Mouse (Mus musculus): ENCODE measurements around the gene Mrvi1. TPM values are rescaled to one million over a fixed set of nuclear protein-coding genes. Genes with fewer than 3 reads are reported as not detected.

Gene Mrvi1
- total and polyA plus RNA-seq, 3 experiments = 0.11 TPM; not detected in 2

DNA sequence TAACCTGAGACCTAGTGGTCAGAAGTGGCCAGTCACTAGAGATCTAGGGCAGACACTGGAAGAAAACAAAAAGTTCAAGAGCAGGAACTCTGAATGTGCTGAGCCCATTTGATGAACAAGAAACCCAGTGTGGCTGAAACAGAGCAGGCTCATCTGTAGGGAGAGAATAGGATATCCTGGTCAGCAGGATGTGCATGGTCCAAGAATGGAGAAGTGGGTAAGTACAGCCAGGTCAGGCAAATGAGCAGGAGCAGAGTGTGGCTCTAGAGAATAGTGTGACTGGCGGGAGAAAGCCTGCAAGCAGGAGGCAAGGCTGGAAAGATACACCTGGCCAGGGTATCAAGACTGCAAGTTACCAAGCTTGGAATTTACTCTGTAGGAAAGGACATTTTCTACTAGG lies 126.7 kb downstream of the Mrvi1 start:
- no peak overlapping the region for H3K27ac ChIP-seq (ENCODE audit: insufficient read depth, low read depth)
- dilution Hi-C loops (cut with MboI; ENCODE audit: extremely low pct_ligation_motif_present, extremely low pct_unique_long_range_greater_than_20kb, low sequenced_read_pairs) = no loop called here

DNA sequence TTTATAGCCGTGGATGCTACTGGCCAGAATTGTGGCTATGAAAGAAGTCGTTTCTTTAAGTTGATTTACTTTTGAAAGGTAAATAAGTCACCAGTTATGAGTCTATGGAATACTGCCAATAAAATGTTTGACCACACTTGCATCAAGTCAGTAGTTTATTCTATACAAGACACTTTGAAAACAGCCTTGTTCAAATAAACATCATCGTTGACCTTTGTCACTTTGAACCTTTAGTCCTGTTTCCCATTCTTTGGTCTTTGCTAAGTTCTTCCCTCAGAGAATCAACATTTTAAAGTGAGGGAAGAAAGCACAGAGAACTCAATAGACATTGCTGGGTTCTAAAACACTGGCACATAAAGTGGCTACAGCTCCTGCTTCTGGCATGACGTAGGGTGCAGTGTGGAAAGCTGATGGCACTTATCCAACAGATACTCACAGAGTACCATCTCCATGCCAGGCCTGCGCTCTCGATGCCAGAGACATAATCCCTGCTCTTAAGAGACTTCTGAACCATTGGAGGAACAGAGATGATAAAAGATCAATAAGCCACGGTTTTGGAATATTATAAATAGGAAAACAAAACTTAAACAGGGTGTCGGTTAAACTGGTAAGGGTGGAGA lies 127.2 kb downstream of the Mrvi1 start:
- dilution Hi-C loops (cut with MboI; ENCODE audit: extremely low pct_ligation_motif_present, extremely low pct_unique_long_range_greater_than_20kb, low sequenced_read_pairs) = no loop called here
- no peak for DNase-seq (ENCODE audit: extremely low read depth)

More for the DNA sequence above, 126.7 kb downstream of the Mrvi1 start:
- no peak overlapping the region for H3K4me2 ChIP-seq (ENCODE audit: insufficient read depth, low read depth, poor library complexity, severe bottlenecking)
- no peak for DNase-seq (ENCODE audit: extremely low read depth)
- TF ChIP-seq USF1 (IDR thresholded peaks at IDR 0.05; ENCODE audit: low read depth, low read length) (no peak), MAZ (IDR thresholded peaks at IDR 0.05; ENCODE audit: low read depth, low read length) (no peak), ZNF384 (IDR thresholded peaks at IDR 0.05; ENCODE audit: low read depth, low read length) (no peak), ZC3H11A (IDR thresholded peaks at IDR 0.05; ENCODE audit: low read depth, low read length) (no peak), HCFC1 (IDR thresholded peaks at IDR 0.05; ENCODE audit: low read depth, low read length) (no peak), POLR2A (IDR thresholded peaks at IDR 0.05; ENCODE audit: low read depth, low read length) (no peak), RAD21 (IDR thresholded peaks at IDR 0.05; ENCODE audit: low read depth, low read length) (no peak), CHD2 (IDR thresholded peaks at IDR 0.05; ENCODE audit: low read length) (no peak), PAX5 (IDR thresholded peaks at IDR 0.05; ENCODE audit: low read length) (no peak), SIN3A (IDR thresholded peaks at IDR 0.05; ENCODE audit: low read length) (no peak), TCF12 (IDR thresholded peaks at IDR 0.05; ENCODE audit: low read depth, low read length) (no peak), GABPA (IDR thresholded peaks at IDR 0.05; ENCODE audit: insufficient replicate concordance, low read depth, low read length) (no peak), TBP (conservative IDR thresholded peaks at IDR 0.05; ENCODE audit: low read depth, low read length) (no peak), CTCF (conservative IDR thresholded peaks at IDR 0.05 in 1 of 2, IDR thresholded peaks at IDR 0.05 in 1 of 2; ENCODE audit: low read depth in 2 of 2, low read length in 2 of 2) (no peak), RCOR1 (conservative IDR thresholded peaks at IDR 0.05; ENCODE audit: low read depth, low read length) (no peak)
- peaks cover 0 to 4% of the 10 kb centered on the region in 2 experiments; a peak in 1 of 4 replicates for H3K4me1 ChIP-seq (ENCODE audit: control insufficient read depth in 1 of 2, insufficient read depth in 2 of 2)
- H3K27me3 ChIP-seq (replicated peaks) = no peaks in the 10 kb centered on the region
- no peak overlapping the region for H3K9ac ChIP-seq (ENCODE audit: insufficient read depth, low read depth)
- no peak overlapping the region for H3K4me3 ChIP-seq (replicated peaks in 1 of 3; ENCODE audit: low read depth in 2 of 3, low read length in 2 of 3, poor library complexity in 1 of 3)
- no peaks in the 10 kb centered on the region for H3K79me2 ChIP-seq (replicated peaks; ENCODE audit: control insufficient read depth, extremely low read depth, insufficient read depth, poor library complexity, severe bottlenecking)
- no peaks in the 10 kb centered on the region for H3K9me3 ChIP-seq (replicated peaks; ENCODE audit: low read length)
- in situ Hi-C loops (cut with MboI; ENCODE audit: low pct_ligation_motif_present, low pct_unique_long_range_greater_than_20kb, low sequenced_read_pairs) = no loop called here
- no peaks in the 10 kb centered on the region for H3K36me3 ChIP-seq (replicated peaks in 1 of 2; ENCODE audit: control insufficient read depth in 1 of 2, insufficient read depth in 1 of 2, low read length in 1 of 2)

More for the DNA sequence above, 127.2 kb downstream of the Mrvi1 start:
- Histone ChIP-seq H3K4me2 (ENCODE audit: insufficient read depth, low read depth, poor library complexity, severe bottlenecking) (no peak overlapping the region), H3K9me3 (replicated peaks; ENCODE audit: low read length) (no peaks in the 10 kb centered on the region), H3K4me1 (ENCODE audit: control insufficient read depth in 1 of 2, insufficient read depth in 2 of 2) (peaks cover 0 to 4% of the 10 kb centered on the region in 2 experiments; a peak in 1 of 4 replicates), H3K4me3 (replicated peaks in 1 of 3; ENCODE audit: low read depth in 2 of 3, low read length in 2 of 3, poor library complexity in 1 of 3) (no peak overlapping the region), H3K79me2 (replicated peaks; ENCODE audit: control insufficient read depth, extremely low read depth, insufficient read depth, poor library complexity, severe bottlenecking) (no peaks in the 10 kb centered on the region), H3K36me3 (replicated peaks in 1 of 2; ENCODE audit: control insufficient read depth in 1 of 2, insufficient read depth in 1 of 2, low read length in 1 of 2) (no peaks in the 10 kb centered on the region), H3K9ac (ENCODE audit: insufficient read depth, low read depth) (no peak overlapping the region), H3K27me3 (replicated peaks) (no peaks in the 10 kb centered on the region), H3K27ac (ENCODE audit: insufficient read depth, low read depth) (no peak overlapping the region)
- in situ Hi-C loops (cut with MboI; ENCODE audit: low pct_ligation_motif_present, low pct_unique_long_range_greater_than_20kb, low sequenced_read_pairs) = no loop called here
- no peak for TF ChIP-seq JUND (conservative IDR thresholded peaks at IDR 0.05; ENCODE audit: low read depth, low read length)
- TF ChIP-seq ELF1 (IDR thresholded peaks at IDR 0.05; ENCODE audit: low read depth, low read length) = no peak
- TF ChIP-seq USF1 (IDR thresholded peaks at IDR 0.05; ENCODE audit: low read depth, low read length) = no peak
- TF ChIP-seq GABPA (IDR thresholded peaks at IDR 0.05; ENCODE audit: insufficient replicate concordance, low read depth, low read length) = no peak

Data from CH12.LX (cell line).